Mouse (Mus musculus) c-Kit-positive CD71-negative TER-119-negative erythroid progenitor cells, embryonic 14.5 days (primary cell): ENCODE results near the gene Tmem132d.

Experiments
- DNase-seq: peaks from one replicate; pipeline ENCODE4 v3.0.0-alpha.2; 2013; ENCODE audit warnings: low read depth

The Tmem132d gene

DNA sequence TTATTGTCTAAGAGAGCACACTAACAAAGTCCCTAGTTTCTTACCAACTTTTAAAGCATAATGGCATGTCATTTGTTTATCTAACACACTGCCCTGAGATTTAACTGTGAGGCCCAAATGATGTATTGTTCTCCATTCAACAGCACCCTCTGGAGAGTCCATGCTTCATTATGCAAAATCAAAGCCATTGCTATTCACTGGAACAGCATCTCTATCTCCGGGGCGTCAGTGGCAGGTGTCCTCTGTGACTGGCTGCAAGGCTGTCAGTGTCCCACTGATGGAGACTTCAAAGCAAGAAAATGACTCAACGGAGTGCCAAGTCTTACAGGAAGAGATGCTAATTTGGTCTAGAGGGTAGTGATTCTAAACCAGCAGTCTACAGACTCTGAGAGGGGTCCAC, 508.8 kb downstream of the Tmem132d start:
- no peak for DNase-seq

DNA sequence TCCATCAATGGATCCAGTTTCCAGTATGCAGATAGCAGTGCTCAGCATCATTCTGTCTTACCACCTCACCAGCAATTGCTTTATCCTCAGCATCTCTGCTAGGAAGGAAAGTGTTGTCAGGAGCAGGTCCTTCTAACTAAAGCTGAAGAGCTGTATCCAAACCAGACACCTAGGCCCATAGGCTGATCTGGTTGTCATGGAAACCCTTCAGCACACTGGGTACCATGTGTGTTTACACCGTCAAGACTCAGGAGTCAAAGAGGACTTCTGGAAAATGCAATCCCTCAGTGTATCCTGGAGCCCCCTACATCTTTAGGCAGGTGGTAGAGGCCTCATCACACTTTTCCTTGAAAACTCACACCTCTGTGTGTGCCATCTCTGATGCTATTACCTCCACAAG, 513.7 kb downstream of the Tmem132d start:
- DNase-seq, result no peak

DNA sequence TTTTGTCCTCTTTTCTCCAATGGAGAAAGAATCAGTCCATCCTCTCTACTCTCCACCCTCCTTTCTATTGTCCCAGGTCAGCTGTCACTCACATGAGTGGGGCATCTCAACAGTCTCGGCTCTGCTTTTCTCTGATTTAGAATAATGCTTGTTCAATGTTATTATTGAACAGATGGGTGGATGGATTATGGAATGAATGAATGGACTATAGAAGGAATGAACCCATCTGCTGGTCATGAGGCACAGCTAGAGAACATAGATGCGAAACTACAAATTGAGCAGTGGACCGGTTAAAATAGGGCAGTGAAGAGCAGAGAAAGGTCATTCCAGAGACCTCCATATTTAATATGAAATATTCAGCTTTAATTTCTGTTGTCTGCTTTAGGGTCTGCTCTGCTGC, 514.5 kb downstream of the Tmem132d start:
- DNase-seq, result no peak

DNA sequence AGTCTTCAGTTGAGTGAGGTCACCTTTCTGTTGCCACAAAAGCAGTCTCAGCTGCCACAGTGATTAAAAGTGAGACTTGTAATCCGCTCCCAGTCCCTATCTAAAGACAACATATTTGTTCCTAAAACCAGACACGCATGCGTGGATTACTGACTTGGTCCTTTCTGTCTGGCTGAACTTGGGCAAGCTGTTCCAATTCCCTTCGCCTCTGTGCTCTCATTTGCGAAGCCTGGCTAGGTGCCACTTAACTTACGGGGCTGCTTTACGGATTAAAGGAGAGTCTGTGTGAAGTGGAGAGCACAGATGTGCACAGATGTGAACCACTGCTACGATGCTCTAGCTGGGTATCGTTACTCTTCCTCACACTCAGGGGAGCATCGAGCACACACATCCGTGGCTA, 518.7 kb downstream of the Tmem132d start:
- no peak for DNase-seq

- DNase-seq, result no peak
Measured at GRCm38 (mm10) chr5:127911603-127912002, 521.3 kb downstream of the Tmem132d start.

DNA sequence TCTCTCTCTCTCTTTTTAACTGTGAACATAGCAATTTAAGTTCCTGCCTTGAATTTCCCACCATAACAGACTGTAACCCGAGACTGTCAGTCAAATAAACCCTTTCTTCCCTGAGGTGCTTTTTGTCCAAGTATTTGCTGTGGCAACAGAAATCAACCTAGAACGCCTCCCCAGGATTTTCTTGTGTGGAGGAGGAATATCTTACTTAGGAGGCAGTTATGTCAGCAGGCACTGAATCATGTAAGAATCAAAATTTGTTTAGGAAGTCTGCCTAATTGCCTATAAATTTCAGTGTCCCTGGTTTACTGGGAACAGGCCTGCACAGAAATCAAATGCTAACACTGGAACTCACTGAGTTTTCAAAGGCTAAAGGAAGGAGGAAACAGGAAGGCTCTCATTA, 522.5 kb downstream of the Tmem132d start:
- DNase-seq, result no peak

GRCm38 (mm10) chr5:127895176-127895575, 537.7 kb downstream of the Tmem132d start:
- DNase-seq, result no peak

- no peak for DNase-seq
Measured at GRCm38 (mm10) chr5:127885566-127886505, 547.0 kb downstream of the Tmem132d start.

- no peak for DNase-seq
Measured at GRCm38 (mm10) chr5:127883021-127883420, 549.9 kb downstream of the Tmem132d start.

DNA sequence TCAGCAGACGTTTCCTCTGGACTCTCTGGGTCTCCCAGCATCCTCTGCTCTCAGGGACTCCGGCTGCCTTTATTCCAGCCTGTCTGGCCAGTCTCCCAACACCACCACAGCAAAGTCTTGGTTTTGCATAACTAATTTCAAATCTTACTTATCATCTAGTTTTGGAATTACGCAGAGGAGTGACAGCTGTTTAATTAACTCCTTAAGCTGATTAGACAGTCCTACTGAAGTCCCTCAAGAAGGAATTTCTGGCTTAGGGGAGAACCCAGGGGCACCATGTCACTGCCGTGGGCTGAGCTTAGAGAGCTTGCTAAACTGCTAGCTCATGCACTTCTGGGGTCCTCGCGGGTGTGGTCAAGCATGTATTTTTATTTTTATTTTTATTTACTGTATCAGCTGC, 558.4 kb downstream of the Tmem132d start:
- no peak for DNase-seq

DNA sequence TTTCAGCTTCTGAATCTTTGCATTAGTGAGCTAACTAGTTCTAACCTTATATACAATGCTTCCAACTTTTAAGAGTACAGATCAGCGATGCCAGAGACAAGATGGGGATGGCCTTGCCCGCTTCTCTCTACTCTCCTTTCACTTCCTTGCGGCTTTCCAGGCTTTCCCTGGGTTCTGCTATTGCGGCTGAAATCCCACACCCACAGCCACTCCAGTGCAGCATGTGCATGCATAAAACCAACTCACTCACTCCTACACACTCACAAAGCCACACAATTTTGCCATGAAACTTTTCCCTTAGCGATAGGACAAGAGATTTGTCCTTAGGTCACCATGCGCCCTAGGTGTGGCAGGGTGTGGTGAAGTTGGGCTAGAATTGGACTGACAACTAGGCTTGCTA, 567.7 kb downstream of the Tmem132d start:
- DNase-seq, result no peak

- no peak for DNase-seq
Measured at GRCm38 (mm10) chr5:127859719-127860118, 573.2 kb downstream of the Tmem132d start.

DNA sequence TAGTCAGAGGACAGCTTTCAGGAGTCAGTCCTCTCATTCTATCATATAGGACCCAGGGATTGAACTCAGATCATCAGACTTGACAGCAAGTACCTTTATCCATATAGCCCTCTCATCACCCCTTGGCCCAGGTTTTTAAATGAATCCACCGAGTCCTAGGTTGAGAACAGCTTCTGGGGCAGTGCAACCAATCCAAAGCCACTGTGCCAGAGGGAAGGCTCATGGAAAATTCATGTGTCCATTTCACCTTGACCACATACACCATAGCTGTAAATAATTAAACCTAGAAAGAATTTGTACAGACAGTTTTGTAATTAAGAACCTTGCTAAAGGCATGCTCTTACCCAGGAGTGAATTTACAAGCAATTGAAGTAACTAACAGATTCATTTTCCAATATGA, 580.6 kb downstream of the Tmem132d start:
- no peak for DNase-seq

DNA sequence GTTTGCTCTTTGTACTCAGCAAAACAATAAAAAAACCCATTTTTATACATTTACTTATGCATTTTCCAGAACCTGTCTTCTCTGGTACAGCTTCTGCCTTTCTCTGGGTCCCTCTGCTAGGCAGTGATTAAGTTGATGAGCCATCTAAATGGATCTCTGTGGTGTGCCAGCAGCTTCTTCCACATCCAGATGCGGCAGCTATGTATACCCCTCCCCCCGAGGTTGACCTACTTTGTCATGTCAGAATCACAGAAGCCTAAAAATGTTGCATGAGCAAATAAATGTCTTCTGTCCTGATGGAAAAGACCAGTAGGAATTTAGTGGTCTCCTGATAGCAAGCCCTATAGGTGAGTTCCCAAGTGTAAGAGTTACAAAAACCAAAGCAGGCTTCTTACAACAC, 601.1 kb downstream of the Tmem132d start:
- no peak for DNase-seq

DNA sequence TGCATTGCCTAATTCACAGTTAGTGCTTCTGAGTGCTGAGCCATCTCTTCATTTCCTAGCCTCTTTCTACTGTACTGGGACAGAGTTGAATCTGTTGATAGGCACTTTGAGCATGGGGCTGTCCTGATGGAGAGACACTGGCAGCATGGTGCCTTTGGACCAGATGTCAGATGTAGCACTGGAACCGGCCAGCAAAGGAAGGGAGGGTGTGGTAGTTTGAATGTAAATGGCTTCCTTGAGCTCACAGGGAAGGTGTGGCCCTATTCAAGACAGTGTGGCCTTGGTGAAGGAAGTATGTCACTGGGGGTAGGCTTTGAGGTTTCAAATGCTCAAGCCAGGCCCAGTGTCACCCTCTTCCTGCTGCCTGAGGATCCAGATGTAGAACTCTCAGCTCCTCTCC, 602.0 kb downstream of the Tmem132d start:
- no peak for DNase-seq

GRCm38 (mm10) chr5:127828756-127829155, 604.1 kb downstream of the Tmem132d start:
- no peak for DNase-seq

- no peak for DNase-seq
Measured at GRCm38 (mm10) chr5:127821960-127822359, 610.9 kb downstream of the Tmem132d start.

DNA sequence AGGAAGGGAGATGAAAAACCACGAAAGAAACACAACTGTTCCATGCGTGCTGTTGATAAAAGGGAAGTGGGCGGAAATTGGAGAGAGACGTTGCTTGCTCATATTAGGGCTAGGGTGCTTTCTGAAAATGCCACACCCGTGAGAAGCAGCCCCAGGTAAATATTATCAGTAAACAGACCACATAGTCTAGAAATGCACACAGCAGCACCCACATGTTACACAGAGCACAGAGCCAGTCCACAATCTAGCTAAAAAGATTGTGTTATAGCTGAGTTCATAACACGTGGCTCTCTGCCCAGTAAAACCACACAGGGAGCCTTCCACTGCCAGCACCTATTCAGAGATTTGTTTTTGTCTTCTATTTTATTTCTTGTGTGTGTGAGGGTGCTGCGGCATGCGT, 617.6 kb downstream of the Tmem132d start:
- no peak for DNase-seq

- DNase-seq, result no peak
Measured at GRCm38 (mm10) chr5:127807419-127807818, 625.5 kb downstream of the Tmem132d start.

DNA sequence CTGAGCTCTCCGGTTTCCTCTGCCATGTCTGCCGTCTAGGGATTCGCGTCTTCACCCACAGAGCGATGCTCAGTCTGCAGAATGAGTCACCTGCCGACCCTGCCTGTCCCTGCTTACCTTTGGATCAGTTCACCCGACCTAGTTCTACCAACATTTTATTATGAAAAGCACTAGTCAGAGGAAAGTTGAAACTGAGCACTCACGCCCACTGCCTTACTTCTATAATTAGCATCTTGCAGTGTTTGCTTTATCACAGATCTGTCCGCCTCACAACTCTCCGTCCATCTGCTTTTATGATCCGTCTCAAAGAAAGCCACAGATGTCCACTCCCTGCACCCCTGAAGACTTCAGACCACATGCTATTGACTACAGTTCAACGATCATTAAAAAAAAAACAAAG, 626.0 kb downstream of the Tmem132d start:
- no peak for DNase-seq

DNA sequence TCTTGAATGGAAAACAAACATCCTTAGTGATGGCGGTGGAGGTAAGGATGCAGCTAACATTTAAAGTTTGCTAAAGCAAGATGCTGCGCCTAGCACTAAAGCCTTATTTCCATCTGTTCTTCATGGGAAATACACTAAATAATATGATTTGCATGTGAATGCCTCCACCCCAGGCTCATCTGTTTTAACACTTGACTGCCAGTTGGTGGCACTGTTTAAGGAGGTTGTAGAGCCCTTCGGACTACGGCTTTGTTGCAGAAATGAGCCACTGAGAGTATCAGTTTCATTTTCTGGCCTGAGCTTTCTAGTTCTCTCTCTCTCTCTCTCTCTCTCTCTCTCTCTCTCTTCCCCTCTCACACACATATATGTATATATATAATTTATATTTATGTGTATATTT, 632.0 kb downstream of the Tmem132d start:
- DNase-seq, result no peak

DNA sequence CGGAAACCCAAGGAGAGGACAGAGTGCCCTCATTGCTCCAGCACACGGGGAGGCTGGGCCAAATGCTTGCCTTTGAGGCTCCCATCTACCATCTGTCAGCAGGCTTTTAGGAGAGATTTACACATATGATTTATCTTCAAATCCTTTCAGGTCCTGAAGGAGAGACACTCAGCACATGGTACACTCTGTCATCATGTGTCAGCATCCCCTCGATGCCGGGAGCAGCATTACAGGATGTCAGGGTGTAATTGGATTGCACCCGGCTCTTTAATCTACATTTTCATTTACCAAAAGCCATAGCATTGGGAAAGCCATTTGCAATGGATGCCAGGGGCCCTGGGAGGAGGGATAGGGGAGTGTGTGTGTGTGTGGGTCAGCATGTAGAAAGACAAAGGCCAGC, 651.7 kb downstream of the Tmem132d start:
- DNase-seq, result no peak

GRCm38 (mm10) chr5:127775749-127776148, 657.1 kb downstream of the Tmem132d start:
- no peak for DNase-seq

DNA sequence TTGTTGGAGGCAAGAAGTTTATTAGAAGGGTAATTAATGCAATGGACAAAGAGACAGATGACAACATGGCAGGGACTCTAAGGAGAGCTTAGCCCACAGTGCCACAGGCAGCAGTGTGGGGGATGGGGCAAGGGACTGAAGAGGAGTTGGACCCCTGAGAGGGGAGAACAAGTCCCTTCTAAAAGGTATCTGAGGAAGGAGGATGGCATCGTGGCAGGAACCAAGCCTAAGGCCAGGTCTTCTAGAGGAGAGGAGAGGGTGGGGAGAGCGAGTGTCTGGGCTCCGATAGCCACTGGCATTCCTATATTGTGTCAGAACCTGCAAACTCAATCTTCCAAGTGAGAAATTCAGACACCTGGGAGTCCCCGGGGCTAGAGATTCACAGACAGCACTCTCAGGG, 674.3 kb downstream of the Tmem132d start:
- no peak for DNase-seq
